Mouse (Mus musculus): Measurements from ENCODE around the gene Lats2. TPM values are rescaled to one million over a fixed set of nuclear protein-coding genes. Genes with fewer than 3 reads are reported as not detected.

The Lats2 gene
- total and polyA plus RNA-seq, 2 experiments from 2014 or later: 17.2 to 43.7 TPM

- Histone ChIP-seq H3K36me3 (replicated peaks; ENCODE audit: control insufficient read depth, insufficient read depth, low read length) (peaks cover 27% of the 10 kb centered on the region), H3K4me2 (ENCODE audit: low read depth, low read length) (peak overlapping the region; percentile 28), H3K27ac (ENCODE audit: low read depth) (peak overlapping the region; percentile 81), H3K27me3 (ENCODE audit: control insufficient read depth, insufficient read depth, low read length) (no peaks in the 10 kb centered on the region), H3K4me3 (ENCODE audit: low read depth, low read length) (no peak overlapping the region), H3K9me3 (replicated peaks; ENCODE audit: control insufficient read depth, low read length) (no peaks in the 10 kb centered on the region), H3K4me1 (ENCODE audit: control insufficient read depth, insufficient read depth) (peaks cover 33% of the 10 kb centered on the region), H3K9ac (replicated peaks; ENCODE audit: low read depth, low read length) (no peak overlapping the region)
- ATAC-seq (ENCODE audit: insufficient read depth, low read depth): no peak
- DNase-seq (ENCODE audit: low spot score): no peak
- WGBS: 69% methylated on average over 8 of the region's 8 CpGs
- TF ChIP-seq CTCF (IDR thresholded peaks at IDR 0.05; ENCODE audit: low read depth) (no peak), EP300 (IDR thresholded peaks at IDR 0.05; ENCODE audit: low read depth) (no peak)
These were observed 28.8 kb downstream of the Lats2 start for GRCm38 (mm10) chr14:57729364-57729763.

GRCm38 (mm10) chr14:57726172-57726571 is 32.0 kb downstream of the Lats2 start:
- Histone ChIP-seq H3K27me3 (ENCODE audit: control insufficient read depth, insufficient read depth, low read length) (no peaks in the 10 kb centered on the region), H3K4me3 (ENCODE audit: low read depth, low read length) (no peak overlapping the region), H3K9ac (replicated peaks; ENCODE audit: low read depth, low read length) (no peak overlapping the region), H3K36me3 (replicated peaks; ENCODE audit: control insufficient read depth, insufficient read depth, low read length) (peaks cover 23% of the 10 kb centered on the region), H3K9me3 (replicated peaks; ENCODE audit: control insufficient read depth, low read length) (no peaks in the 10 kb centered on the region), H3K4me1 (ENCODE audit: control insufficient read depth, insufficient read depth) (peaks cover 24% of the 10 kb centered on the region), H3K27ac (ENCODE audit: low read depth) (no peak overlapping the region), H3K4me2 (ENCODE audit: low read depth, low read length) (no peak overlapping the region)
- DNase-seq (ENCODE audit: low spot score): no peak
- TF ChIP-seq CTCF (IDR thresholded peaks at IDR 0.05; ENCODE audit: low read depth) (peak; percentile 12; the same call in 1 of the 2 replicates), EP300 (IDR thresholded peaks at IDR 0.05; ENCODE audit: low read depth) (no peak)
- no peak for ATAC-seq (ENCODE audit: insufficient read depth, low read depth)
- WGBS: 82% methylated on average over 8 of the region's 8 CpGs

- 54% methylated on average over 4 of the region's 4 CpGs for WGBS
- ATAC-seq (ENCODE audit: insufficient read depth, low read depth) (no peak), DNase-seq (ENCODE audit: low spot score) (no peak)
- H3K27ac ChIP-seq (ENCODE audit: low read depth): peak overlapping the region; percentile 26; the same call in 1 of the 2 replicates
- peaks cover 23% of the 10 kb centered on the region for H3K36me3 ChIP-seq (replicated peaks; ENCODE audit: control insufficient read depth, insufficient read depth, low read length)
- 0 out of 2 replicates have a peak, but pooled peaks cover 13% of the 10 kb centered on the region for H3K4me1 ChIP-seq (ENCODE audit: control insufficient read depth, insufficient read depth)
- no peak overlapping the region for H3K9ac ChIP-seq (replicated peaks; ENCODE audit: low read depth, low read length)
- no peak overlapping the region for H3K4me3 ChIP-seq (ENCODE audit: low read depth, low read length)
- no peak for TF ChIP-seq EP300 (IDR thresholded peaks at IDR 0.05; ENCODE audit: low read depth)
- no peak for TF ChIP-seq CTCF (IDR thresholded peaks at IDR 0.05; ENCODE audit: low read depth)
- H3K27me3 ChIP-seq (ENCODE audit: control insufficient read depth, insufficient read depth, low read length): no peaks in the 10 kb centered on the region
- no peak overlapping the region for H3K4me2 ChIP-seq (ENCODE audit: low read depth, low read length)
- no peaks in the 10 kb centered on the region for H3K9me3 ChIP-seq (replicated peaks; ENCODE audit: control insufficient read depth, low read length)
These were observed 33.7 kb downstream of the Lats2 start for GRCm38 (mm10) chr14:57724473-57724872.

GRCm38 (mm10) chr14:57718245-57718644 is 39.9 kb downstream of the Lats2 start:
- no peak overlapping the region for H3K27ac ChIP-seq (ENCODE audit: low read depth)
- TF ChIP-seq EP300 (IDR thresholded peaks at IDR 0.05; ENCODE audit: low read depth) (no peak), CTCF (IDR thresholded peaks at IDR 0.05; ENCODE audit: low read depth) (no peak)
- H3K36me3 ChIP-seq (replicated peaks; ENCODE audit: control insufficient read depth, insufficient read depth, low read length): peaks cover 20% of the 10 kb centered on the region
- H3K4me2 ChIP-seq (ENCODE audit: low read depth, low read length): no peak overlapping the region
- WGBS: 75% methylated on average over 4 of the region's 4 CpGs
- H3K4me1 ChIP-seq (ENCODE audit: control insufficient read depth, insufficient read depth): no peaks in the 10 kb centered on the region; the same call in 1 of the 2 replicates
- H3K27me3 ChIP-seq (ENCODE audit: control insufficient read depth, insufficient read depth, low read length): no peaks in the 10 kb centered on the region
- ATAC-seq (ENCODE audit: insufficient read depth, low read depth) (no peak), DNase-seq (ENCODE audit: low spot score) (no peak)
- H3K9me3 ChIP-seq (replicated peaks; ENCODE audit: control insufficient read depth, low read length): no peaks in the 10 kb centered on the region
- H3K4me3 ChIP-seq (ENCODE audit: low read depth, low read length): no peak overlapping the region
- H3K9ac ChIP-seq (replicated peaks; ENCODE audit: low read depth, low read length): no peak overlapping the region

- H3K9ac ChIP-seq (replicated peaks; ENCODE audit: low read depth, low read length): no peak overlapping the region
- no peak for DNase-seq (ENCODE audit: low spot score)
- no peaks in the 10 kb centered on the region for H3K27me3 ChIP-seq (ENCODE audit: control insufficient read depth, insufficient read depth, low read length)
- TF ChIP-seq EP300 (IDR thresholded peaks at IDR 0.05; ENCODE audit: low read depth) (no peak), CTCF (IDR thresholded peaks at IDR 0.05; ENCODE audit: low read depth) (no peak)
- no peak overlapping the region for H3K4me2 ChIP-seq (ENCODE audit: low read depth, low read length)
- H3K4me1 ChIP-seq (ENCODE audit: control insufficient read depth, insufficient read depth): peaks cover 4% of the 10 kb centered on the region; the same call in 1 of the 2 replicates
- H3K9me3 ChIP-seq (replicated peaks; ENCODE audit: control insufficient read depth, low read length): no peaks in the 10 kb centered on the region
- peaks cover 15% of the 10 kb centered on the region for H3K36me3 ChIP-seq (replicated peaks; ENCODE audit: control insufficient read depth, insufficient read depth, low read length)
- ATAC-seq (ENCODE audit: insufficient read depth, low read depth): no peak
- no peak overlapping the region for H3K27ac ChIP-seq (ENCODE audit: low read depth)
- no peak overlapping the region for H3K4me3 ChIP-seq (ENCODE audit: low read depth, low read length)
- 86% methylated on average over 4 of the region's 4 CpGs for WGBS
These were observed 41.5 kb downstream of the Lats2 start for GRCm38 (mm10) chr14:57716601-57717245.

- Histone ChIP-seq H3K36me3 (replicated peaks; ENCODE audit: control insufficient read depth, insufficient read depth, low read length) (peaks cover 13% of the 10 kb centered on the region), H3K4me1 (ENCODE audit: control insufficient read depth, insufficient read depth) (peaks cover 25% of the 10 kb centered on the region), H3K27me3 (ENCODE audit: control insufficient read depth, insufficient read depth, low read length) (no peaks in the 10 kb centered on the region), H3K4me2 (ENCODE audit: low read depth, low read length) (no peak overlapping the region), H3K4me3 (ENCODE audit: low read depth, low read length) (no peak overlapping the region), H3K27ac (ENCODE audit: low read depth) (no peak overlapping the region), H3K9ac (replicated peaks; ENCODE audit: low read depth, low read length) (no peak overlapping the region), H3K9me3 (replicated peaks; ENCODE audit: control insufficient read depth, low read length) (no peaks in the 10 kb centered on the region)
- no peak for TF ChIP-seq EP300 (IDR thresholded peaks at IDR 0.05; ENCODE audit: low read depth)
- TF ChIP-seq CTCF (IDR thresholded peaks at IDR 0.05; ENCODE audit: low read depth): no peak
- ATAC-seq (ENCODE audit: insufficient read depth, low read depth) (no peak), DNase-seq (ENCODE audit: low spot score) (no peak)
- 88% methylated on average over 1 of the region's 1 CpGs for WGBS
These were observed 45.3 kb downstream of the Lats2 start for GRCm38 (mm10) chr14:57712884-57713283.
